Mouse (Mus musculus) heart, adult 2 months (tissue): Measurements from ENCODE around the gene Ppard. TPM values are rescaled to one million over a fixed set of nuclear protein-coding genes. Genes with fewer than 3 reads are reported as not detected.

Experiments
- DNase-seq, 2 experiments: peaks; one replicate each; pipeline ENCODE4 v3.0.0; 2021
- H3K27ac ChIP-seq: fragments of 200-600 bp; 2 replicates; pipeline ENCODE4 v1.8.1; 2022
- H3K27me3 ChIP-seq: fragments of 200-500 bp; 2 replicates; pipeline ENCODE4 v1.6.1; 2012; ENCODE audit warnings: mild to moderate bottlenecking, low read length, inconsistent platforms, mixed read lengths; ENCODE audit not compliant: control insufficient read depth, insufficient read depth
- H3K36me3 ChIP-seq: fragments of 200-500 bp; 2 replicates; pipeline ENCODE4 v1.6.1; 2012; ENCODE audit warnings: low read length, inconsistent platforms; ENCODE audit not compliant: control insufficient read depth, insufficient read depth
- H3K4me1 ChIP-seq: fragments of 200-500 bp; 2 replicates; pipeline ENCODE4 v1.6.1; 2011; ENCODE audit warnings: low read length; ENCODE audit not compliant: control insufficient read depth, insufficient read depth
- H3K4me3 ChIP-seq: fragments of 200-600 bp; 2 replicates; pipeline ENCODE4 v1.8.1; 2022
- H3K79me2 ChIP-seq: fragments of 200-500 bp; replicated peaks from 2 replicates; pipeline ENCODE4 v1.6.1; 2012; ENCODE audit warnings: mild to moderate bottlenecking, inconsistent platforms, low read length, moderate library complexity, mixed read lengths; ENCODE audit not compliant: control insufficient read depth, insufficient read depth
- H3K9ac ChIP-seq: fragments of 200-500 bp; 2 replicates; pipeline ENCODE4 v1.6.1; 2012; ENCODE audit warnings: low read depth, mild to moderate bottlenecking, control low read depth, inconsistent platforms, low read length, mixed read lengths
- CTCF ChIP-seq: fragments of 200-600 bp; IDR thresholded peaks from 2 replicates; pipeline ENCODE4 v1.8.1; 2022; ENCODE audit warnings: antibody characterized with exemption, mild to moderate bottlenecking, moderate library complexity
- EP300 ChIP-seq: fragments of 200-500 bp; IDR thresholded peaks from 2 replicates; pipeline ENCODE4 v1.6.1; 2011; ENCODE audit warnings: low read depth, low read length, control low read depth; ENCODE audit not compliant: insufficient read depth
- POLR2A ChIP-seq: fragments of 200-500 bp; IDR thresholded peaks from 2 replicates; pipeline ENCODE4 v1.6.1; 2011; ENCODE audit warnings: mild to moderate bottlenecking, low read depth, low read length, control low read depth; ENCODE audit not compliant: insufficient read depth
- WGBS: fragments of 180-500 bp; shearing (Covaris S2); methylation state at CpG from one replicate; pipeline ENCODE4 v1.1.7; 2018; 5-methylcytosine and 5-hydroxymethylcytosine counted together
- intact Hi-C: fragments of 180-260 bp; cut with DNase I; formaldehyde crosslinking; loops from one replicate; pipeline ENCODE4 v1.15.1; 2025
- polyA plus RNA-seq: library from polyadenylated mRNA; depleted of rRNA; stranded (reverse); fragments of >200 nt; gene quantifications from 2 replicates; pipeline ENCODE4 v1.2.3, GENCODE M21; 2012
- total RNA-seq, 2 experiments: library from RNA; stranded (reverse); gene quantifications; 2 replicates each; pipeline ENCODE4 v1.2.3; 2021

Gene Ppard
- total and polyA plus RNA-seq, 3 experiments = 31.5 to 35.9 (median 33.0) TPM

GRCm38 (mm10) chr17:28197646-28198045 is 34.9 kb upstream of the Ppard start:
- no peak overlapping the region for H3K9ac ChIP-seq
- DNase-seq = no peak
- H3K4me1 ChIP-seq = no peaks in the 10 kb centered on the region
- H3K36me3 ChIP-seq = no peaks in the 10 kb centered on the region
- no peak overlapping the region for H3K4me3 ChIP-seq
- TF ChIP-seq EP300 (no peak), CTCF (no peak), POLR2A (no peak)
- H3K27ac ChIP-seq = no peak overlapping the region
- intact Hi-C loops = no loop called here
- no peaks in the 10 kb centered on the region for H3K79me2 ChIP-seq
- WGBS = 83% methylated on average over 18 of the region's 18 CpGs
- no peaks in the 10 kb centered on the region for H3K27me3 ChIP-seq

- DNase-seq = no peak
- H3K27ac ChIP-seq = no peak overlapping the region
- no peaks in the 10 kb centered on the region for H3K36me3 ChIP-seq
- H3K27me3 ChIP-seq = no peaks in the 10 kb centered on the region
- intact Hi-C loops = loop anchor here (10.0 kb wide), 1 partner anchor 323 kb away; no protein-coding TSS in a partner anchor
- H3K4me1 ChIP-seq = no peaks in the 10 kb centered on the region
- no peak overlapping the region for H3K9ac ChIP-seq
- 84% methylated on average over 14 of the region's 14 CpGs for WGBS
- H3K79me2 ChIP-seq = no peaks in the 10 kb centered on the region
- no peak for TF ChIP-seq POLR2A
- TF ChIP-seq CTCF = no peak
- H3K4me3 ChIP-seq = no peak overlapping the region
Observed at GRCm38 (mm10) chr17:28201982-28202381, 30.5 kb upstream of the Ppard start.

- no peaks in the 10 kb centered on the region for H3K27me3 ChIP-seq
- no peaks in the 10 kb centered on the region for H3K79me2 ChIP-seq
- no peaks in the 10 kb centered on the region for H3K36me3 ChIP-seq
- DNase-seq = peak; percentile 54 to 63
- H3K4me1 ChIP-seq = peaks cover 2% of the 10 kb centered on the region; the same call in 1 of the 2 replicates
- WGBS = 53% methylated on average over 14 of the region's 14 CpGs
- no peak for TF ChIP-seq POLR2A
- TF ChIP-seq CTCF = peak; percentile 87
- no peak overlapping the region for H3K4me3 ChIP-seq
- intact Hi-C loops = loop anchor here (10.0 kb wide), 1 partner anchor 321 kb away; no protein-coding TSS in a partner anchor
- H3K9ac ChIP-seq = no peak overlapping the region
- H3K27ac ChIP-seq = no peak overlapping the region
Observed at GRCm38 (mm10) chr17:28204052-28204720, 28.3 kb upstream of the Ppard start.

- Histone ChIP-seq H3K36me3 (no peaks in the 10 kb centered on the region), H3K9ac (no peak overlapping the region), H3K27ac (no peak overlapping the region), H3K79me2 (no peaks in the 10 kb centered on the region), H3K4me1 (peaks cover 2% of the 10 kb centered on the region; the same call in 1 of the 2 replicates), H3K27me3 (no peaks in the 10 kb centered on the region), H3K4me3 (no peak overlapping the region)
- intact Hi-C loops = loop anchor here (10.0 kb wide), 1 partner anchor 319 kb away; no protein-coding TSS in a partner anchor
- no peak for DNase-seq
- no peak for TF ChIP-seq CTCF
- no peak for TF ChIP-seq EP300
- no peak for TF ChIP-seq POLR2A
- WGBS = 91% methylated on average over 8 of the region's 8 CpGs
Observed at GRCm38 (mm10) chr17:28205443-28205842, 27.1 kb upstream of the Ppard start.

DNA sequence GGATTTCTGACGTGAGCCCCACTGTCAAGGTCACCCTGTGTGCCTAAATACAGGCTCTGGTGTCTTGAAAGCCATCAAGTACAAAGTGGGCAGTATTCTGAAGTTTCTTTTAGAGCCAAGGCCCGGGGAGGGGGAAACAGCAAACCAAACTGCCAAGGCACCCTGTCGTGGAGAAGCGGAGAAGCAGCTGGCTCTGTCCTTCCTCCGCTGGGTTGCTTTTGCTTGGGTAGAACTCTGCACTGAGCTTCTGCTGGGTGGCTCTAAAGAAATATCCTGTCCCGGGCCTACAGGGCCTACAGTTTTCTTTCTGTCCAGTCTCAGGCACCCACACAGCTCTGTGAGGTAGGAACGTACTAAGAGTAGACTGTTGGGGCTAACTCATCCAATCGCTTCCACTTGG is 25.4 kb upstream of the Ppard start:
- peak overlapping the region; percentile 85 for H3K27ac ChIP-seq
- H3K79me2 ChIP-seq = no peaks in the 10 kb centered on the region
- no peaks in the 10 kb centered on the region for H3K36me3 ChIP-seq
- H3K4me3 ChIP-seq = peak overlapping the region; percentile 19; the same call in 1 of the 2 replicates
- TF ChIP-seq POLR2A (no peak), EP300 (no peak), CTCF (no peak)
- intact Hi-C loops = loop anchor here (2.0 to 10.0 kb wide), 3 partner anchors 16 to 318 kb away; no protein-coding TSS in a partner anchor
- H3K4me1 ChIP-seq = peaks cover 2% of the 10 kb centered on the region; the same call in 1 of the 2 replicates
- peak overlapping the region; percentile 36; the same call in 1 of the 2 replicates for H3K9ac ChIP-seq
- no peaks in the 10 kb centered on the region for H3K27me3 ChIP-seq
- 67% methylated on average over 8 of the region's 8 CpGs for WGBS
- no peak for DNase-seq

DNA sequence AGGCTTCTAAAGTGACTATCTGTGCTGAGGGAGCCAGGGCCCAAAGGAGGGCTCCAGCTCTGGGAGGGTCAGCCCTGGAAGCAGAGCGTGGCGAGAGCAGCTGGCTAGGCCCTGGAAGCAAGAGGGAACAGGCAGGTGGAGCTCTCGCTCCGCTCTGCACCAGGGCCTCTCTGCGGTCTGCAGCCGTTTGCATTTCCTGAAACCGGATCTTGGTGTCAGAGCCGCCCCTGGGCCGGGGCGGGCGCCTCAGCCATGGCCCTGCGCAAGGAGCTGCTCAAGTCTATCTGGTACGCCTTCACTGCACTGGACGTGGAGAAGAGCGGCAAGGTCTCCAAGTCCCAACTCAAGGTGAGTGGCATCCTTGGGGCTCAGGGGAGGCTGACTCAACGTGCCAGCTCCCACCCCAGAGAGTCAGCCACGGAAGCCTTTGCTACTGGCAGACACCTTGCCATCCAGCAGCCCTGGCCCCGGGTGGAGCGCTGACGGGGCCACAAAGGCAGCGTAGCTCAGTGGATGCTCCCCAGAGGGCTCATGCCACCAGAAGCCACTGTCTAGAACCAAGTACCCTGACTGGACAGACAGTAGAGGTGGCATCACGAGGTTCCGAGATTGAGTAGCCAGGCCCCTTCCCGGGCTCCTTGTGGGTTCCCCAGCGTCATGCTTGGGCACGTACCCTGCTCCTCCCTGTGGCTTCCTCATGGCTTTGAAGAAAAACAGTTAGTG is 24.7 kb upstream of the Ppard start, which contains the start of gene Def6:
TSS of gene Def6 (plus strand) at position 188 of the 723 bp plus-strand sequence.
- Histone ChIP-seq H3K79me2 (no peaks in the 10 kb centered on the region), H3K9ac (peak within 1 kb of the TSS; percentile 82), H3K4me1 (peaks cover 2% of the 10 kb centered on the region; the same call in 1 of the 2 replicates), H3K27me3 (no peaks in the 10 kb centered on the region), H3K27ac (peak within 1 kb of the TSS; percentile 85), H3K36me3 (no peaks in the 10 kb centered on the region), H3K4me3 (peak within 1 kb of the TSS; percentile 71)
- WGBS = 19% methylated on average over 26 of the region's 26 CpGs
- intact Hi-C loops = loop anchor here (1.0 to 10.0 kb wide), 4 partner anchors 15 to 317 kb away; no protein-coding TSS in a partner anchor
- TF ChIP-seq CTCF = peak; percentile 80
- TF ChIP-seq EP300 = peak; percentile 61; the same call in 1 of the 2 replicates
- TF ChIP-seq POLR2A = peak; percentile 85
- peak; percentile 84 to 89 for DNase-seq
